Mouse (Mus musculus) heart, embryonic 13.5 days (tissue): Measurements from ENCODE around the gene Atoh8. TPM values are rescaled to one million over a fixed set of nuclear protein-coding genes. Genes with fewer than 3 reads are reported as not detected.

Experiments
- polyA plus RNA-seq: library from polyadenylated mRNA; unstranded; fragments of >200 nt; fragmentation: Nextera tagmentation; extraction: Ambion mirVana; gene quantifications from 2 replicates; pipeline ENCODE4 v1.2.1, GENCODE M21; 2015

Gene Atoh8
- polyA plus RNA-seq, 1 experiment from 2014 or later: 13.7 TPM

Other genes with a start within 250 kb of the Atoh8 start
- 50.2 and 50.8 TPM in 2 replicates for gene St3gal5, start 138.0 kb downstream of the Atoh8 start, polyA plus RNA-seq
- 0.17 and 1.1 TPM in 2 replicates for gene Sftpb, start 69.0 kb upstream of the Atoh8 start, polyA plus RNA-seq
- 30.7 TPM in 2 replicates for gene Usp39, start 109.6 kb upstream of the Atoh8 start, polyA plus RNA-seq
- 16.8 and 17.9 TPM in 2 replicates for gene 0610030E20Rik, start 111.7 kb upstream of the Atoh8 start, polyA plus RNA-seq
- 13.4 and 15.1 TPM in 2 replicates for gene Tmem150a, start 119.9 kb upstream of the Atoh8 start, polyA plus RNA-seq
- 88.4 and 104 TPM in 2 replicates for gene Rnf181, start 131.4 kb upstream of the Atoh8 start, polyA plus RNA-seq
- 42.7 and 53.4 TPM in 2 replicates for gene Vamp5, start 144.9 kb upstream of the Atoh8 start, polyA plus RNA-seq
- 127 and 150 TPM in 2 replicates for gene Vamp8, start 155.1 kb upstream of the Atoh8 start, polyA plus RNA-seq
- gene Ggcx, start 178.7 kb upstream of the Atoh8 start, polyA plus RNA-seq: 28.3 and 31.5 TPM in 2 replicates
- gene Mat2a, start 204.0 kb upstream of the Atoh8 start, polyA plus RNA-seq: 264 and 267 TPM in 2 replicates